Mouse (Mus musculus) thymus, postnatal 36 days (tissue): Measurements from ENCODE around the gene Ccdc186.

Experiments
- DNase-seq, 2 experiments: peaks; one replicate each; pipeline ENCODE4 v3.0.0; 2022; ENCODE audit warnings: mixed read lengths in 2 of 2

Gene Ccdc186

DNA sequence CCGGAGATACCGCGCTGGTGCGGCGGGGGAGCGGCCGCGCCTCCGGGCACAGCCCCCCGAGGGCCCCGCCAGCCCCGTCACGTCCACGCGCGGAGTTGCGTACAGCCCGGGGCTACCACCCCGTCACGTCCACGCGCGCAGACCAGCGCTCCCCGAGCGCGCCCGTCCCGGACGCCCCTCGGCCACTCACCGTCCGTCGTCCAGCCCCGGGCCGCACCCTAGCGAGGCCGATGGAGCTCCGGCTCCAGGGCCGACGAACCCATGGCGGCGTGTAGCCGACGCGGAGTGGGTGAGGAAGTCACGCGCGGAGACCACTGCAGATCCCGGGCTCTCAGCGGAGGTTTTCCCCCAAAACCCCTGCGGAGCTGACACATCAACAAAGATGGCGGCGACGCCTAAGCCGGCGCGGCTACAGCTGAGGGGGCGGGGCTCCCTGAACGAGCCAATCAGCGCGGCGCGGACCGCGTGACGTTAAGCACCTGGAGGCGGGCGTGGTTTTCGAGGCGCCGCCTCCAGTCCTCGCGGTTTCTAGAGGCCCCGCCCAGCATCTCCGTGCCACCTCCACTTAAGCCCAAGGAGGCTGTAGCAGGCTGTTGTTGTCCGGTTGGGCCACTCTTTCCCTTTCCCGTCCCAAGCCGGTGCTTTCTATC is at the start of gene Ccdc186:
TSS of gene Ccdc186 (minus strand) at position 393 of the 650 bp plus-strand sequence.
- peak; percentile 93 to 95 for DNase-seq

GRCm38 (mm10) chr19:56867701-56868100 is 45.7 kb upstream of the Ccdc186 start:
- DNase-seq, result no peak

DNA sequence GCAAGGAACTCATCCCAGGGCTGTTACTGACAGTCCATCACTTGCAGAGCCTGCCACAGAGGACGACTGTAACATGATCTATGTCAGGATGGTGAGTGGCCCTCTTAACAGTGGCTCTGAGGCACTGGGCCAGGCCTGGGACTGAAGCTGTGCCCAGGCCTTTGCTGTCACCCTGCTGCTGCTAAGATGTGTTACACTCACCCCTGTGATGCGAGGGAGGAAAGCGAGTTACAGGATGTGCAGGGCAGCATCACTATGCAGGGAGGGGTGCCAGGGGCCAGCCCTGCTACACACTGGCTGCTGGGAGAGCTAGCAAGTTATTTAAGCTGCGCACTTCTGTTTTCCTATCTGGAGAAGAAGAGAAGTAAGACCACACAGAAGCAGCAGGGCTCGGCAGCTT is 34.5 kb upstream of the Ccdc186 start:
- no peak for DNase-seq

DNA sequence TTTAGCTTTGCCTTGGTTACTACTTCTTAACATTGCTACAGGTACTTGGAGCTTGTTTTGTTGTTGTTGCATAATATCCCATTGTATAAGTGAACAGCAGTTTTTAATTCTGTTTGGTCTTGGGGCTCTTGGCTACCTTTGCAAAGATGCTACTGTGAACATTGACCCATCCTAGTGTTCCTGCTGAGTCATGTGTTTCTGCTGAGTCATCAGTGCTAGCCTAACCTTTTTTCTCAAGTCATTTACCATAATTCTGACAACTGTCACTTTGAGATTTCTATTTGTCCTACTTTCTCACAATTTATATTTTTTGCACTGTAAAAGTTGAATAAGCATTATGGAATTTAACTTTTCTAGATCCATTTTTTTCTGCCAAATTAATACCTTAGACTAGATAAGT is 30.6 kb upstream of the Ccdc186 start:
- no peak for DNase-seq

- DNase-seq, result no peak
These were observed 21.0 kb upstream of the Ccdc186 start for GRCm38 (mm10) chr19:56842974-56843373.

GRCm38 (mm10) chr19:56838942-56839706 is 17.1 kb upstream of the Ccdc186 start:
- DNase-seq, result no peak

- no peak for DNase-seq
These were observed 13.3 kb upstream of the Ccdc186 start for GRCm38 (mm10) chr19:56835340-56835739.

GRCm38 (mm10) chr19:56830163-56830562 is 8.2 kb upstream of the Ccdc186 start:
- DNase-seq, result no peak

- DNase-seq, result no peak
These were observed 7.3 kb upstream of the Ccdc186 start for GRCm38 (mm10) chr19:56829267-56829666.

DNA sequence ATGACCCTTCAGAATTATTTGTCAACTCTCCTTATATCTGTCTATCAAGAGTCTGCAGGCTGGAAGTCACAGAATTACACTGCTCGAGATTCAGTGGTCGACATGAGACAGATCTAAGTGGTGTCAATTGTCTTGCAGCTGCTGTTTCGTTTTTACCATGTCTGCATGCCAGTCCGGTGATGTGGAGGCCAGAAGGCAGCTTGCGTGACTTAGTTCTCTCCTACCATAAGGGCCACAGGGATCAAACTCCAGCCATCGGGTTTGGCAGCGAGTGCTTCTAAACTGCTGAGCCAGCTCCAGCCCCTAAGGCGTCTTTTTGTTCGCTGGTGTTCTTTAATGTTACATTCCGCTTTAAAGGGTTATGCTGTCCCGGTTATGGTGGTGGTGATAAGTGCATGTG is 6.3 kb upstream of the Ccdc186 start:
- DNase-seq, result no peak

DNA sequence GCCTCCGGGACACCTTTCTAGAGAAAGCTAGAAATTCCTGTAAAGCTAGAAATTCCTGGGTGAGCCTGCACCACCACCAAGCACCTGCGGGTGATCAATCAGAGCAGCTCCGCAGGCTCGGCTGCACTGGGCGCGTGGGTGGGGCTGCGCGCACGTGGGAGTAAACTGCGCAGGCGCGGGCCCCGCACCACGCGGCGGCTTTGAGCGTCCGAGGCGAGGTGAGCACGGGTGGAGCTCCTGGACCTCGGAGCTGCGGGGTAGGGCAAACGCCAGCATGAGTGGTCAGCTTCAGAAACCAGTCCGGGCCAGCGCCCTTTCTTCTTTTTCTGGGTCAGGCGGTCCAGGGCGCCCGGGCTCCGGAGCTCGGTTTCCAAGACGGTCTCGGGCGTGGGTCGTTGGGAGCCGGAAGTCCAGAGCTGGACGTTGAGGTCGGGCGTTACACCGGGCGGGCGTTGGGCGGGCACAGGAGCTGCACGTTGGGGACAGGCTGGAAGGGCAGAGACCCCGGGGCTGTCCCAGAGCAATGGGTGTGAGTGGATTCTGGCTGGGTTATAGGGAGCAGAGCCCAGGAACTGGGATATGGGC is 4.1 kb upstream of the Ccdc186 start, which contains the start of gene Tdrd1:
TSS of gene Tdrd1 (plus strand) at position 163 of the 585 bp plus-strand sequence.
- DNase-seq, result no peak

DNA sequence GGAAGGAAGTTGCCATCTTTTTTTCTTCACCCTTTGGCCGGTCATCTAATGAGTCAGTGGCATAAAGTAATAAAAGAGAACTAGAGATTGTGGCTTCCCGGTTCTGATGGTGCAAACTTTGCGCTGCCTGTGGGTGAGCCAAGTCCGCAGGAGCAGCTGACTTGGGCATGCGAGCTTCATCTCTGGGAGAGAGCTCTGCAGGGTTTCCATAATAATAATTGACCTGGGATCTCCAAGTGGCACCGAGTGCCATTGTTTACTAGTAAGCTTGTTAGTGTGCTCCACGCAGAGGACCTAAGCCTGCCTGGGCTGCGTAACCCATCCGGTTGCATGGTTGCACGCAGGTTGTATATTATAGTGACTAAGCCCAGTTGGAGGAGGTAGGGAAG is 452 bp upstream of the Ccdc186 start:
- no peak for DNase-seq

DNA sequence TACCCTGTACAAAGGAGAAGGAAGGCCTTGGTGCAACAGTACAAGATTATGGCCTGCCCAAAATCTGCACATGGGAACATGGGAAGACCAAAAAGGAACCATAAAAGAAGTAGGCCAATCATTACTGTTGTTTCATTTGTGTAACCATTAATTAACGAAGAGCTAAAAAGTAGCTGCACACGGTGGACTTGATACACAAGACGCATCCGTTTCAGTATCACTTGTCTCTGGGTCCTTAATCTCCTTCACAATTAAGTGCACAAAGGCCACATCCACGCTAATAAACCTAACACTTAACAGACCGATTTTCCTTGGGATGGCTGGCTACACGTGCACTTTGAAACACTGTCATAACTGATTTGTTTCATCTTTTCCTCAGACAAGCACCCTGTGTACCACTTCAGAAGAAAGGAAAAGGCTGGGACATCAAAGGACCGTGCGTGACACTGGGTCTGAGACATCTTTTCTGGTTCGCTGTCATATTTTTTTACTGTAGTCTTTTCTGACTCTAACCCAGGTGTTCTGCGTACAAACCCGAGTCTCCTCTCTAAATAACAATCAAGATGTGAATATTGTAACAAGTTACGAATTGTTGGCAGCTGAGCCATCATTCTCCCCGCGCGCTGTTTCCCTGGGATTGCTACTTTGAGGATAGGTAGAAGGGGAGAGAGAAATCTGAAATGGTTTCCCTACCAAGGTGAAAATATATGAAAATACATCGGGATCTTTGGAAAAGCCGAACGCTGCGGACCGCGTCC is 771 bp downstream of the Ccdc186 start:
- DNase-seq, result peak; percentile 25 to 26

- DNase-seq, result no peak
These were observed 4.0 kb downstream of the Ccdc186 start for GRCm38 (mm10) chr19:56817851-56818526.

- no peak for DNase-seq
These were observed 8.6 kb downstream of the Ccdc186 start for GRCm38 (mm10) chr19:56813360-56813759.

GRCm38 (mm10) chr19:56811590-56811989 is 10.4 kb downstream of the Ccdc186 start:
- no peak for DNase-seq

GRCm38 (mm10) chr19:56810641-56811146 is 11.3 kb downstream of the Ccdc186 start:
- no peak for DNase-seq

DNA sequence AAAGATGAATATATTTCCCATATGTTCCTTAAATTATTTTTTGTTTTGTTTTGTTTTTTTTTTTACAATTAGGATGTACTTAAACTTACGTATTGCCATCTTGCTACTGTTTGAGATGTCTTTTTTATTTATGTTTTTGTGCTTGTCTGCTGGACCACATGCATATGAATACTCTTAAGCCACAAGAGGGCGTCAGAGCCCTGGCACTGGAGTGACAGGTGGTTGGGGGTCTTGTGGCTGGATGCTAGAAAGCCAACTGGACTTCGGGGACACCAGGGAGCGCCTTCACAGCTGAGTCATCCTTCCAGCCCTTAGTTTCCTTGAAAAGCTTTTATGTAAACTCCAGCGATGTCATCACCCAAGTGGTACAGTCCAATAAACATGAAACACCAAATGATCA is 13.2 kb downstream of the Ccdc186 start:
- DNase-seq, result no peak

DNA sequence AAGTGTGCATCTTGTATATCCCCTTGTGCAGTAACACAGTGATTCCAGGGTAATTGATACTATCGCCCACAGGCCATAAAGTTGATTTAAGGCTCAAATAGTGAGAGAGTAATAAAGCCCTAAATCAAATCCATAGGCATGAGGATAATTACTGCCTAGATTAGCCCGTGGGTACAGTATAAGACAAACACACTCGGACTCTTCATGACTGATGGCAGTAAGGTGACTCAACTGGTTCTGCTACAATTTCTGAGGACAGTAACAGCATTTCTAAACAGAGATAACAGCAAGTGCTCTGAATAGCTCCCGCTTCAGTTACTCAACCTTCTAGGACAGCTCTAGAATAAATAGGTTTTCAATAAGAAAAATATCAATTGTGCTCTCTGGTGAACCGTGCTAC is 14.9 kb downstream of the Ccdc186 start:
- no peak for DNase-seq

GRCm38 (mm10) chr19:56805366-56805765 is 16.6 kb downstream of the Ccdc186 start:
- DNase-seq, result peak in 1 of 2 experiments; percentile 9

DNA sequence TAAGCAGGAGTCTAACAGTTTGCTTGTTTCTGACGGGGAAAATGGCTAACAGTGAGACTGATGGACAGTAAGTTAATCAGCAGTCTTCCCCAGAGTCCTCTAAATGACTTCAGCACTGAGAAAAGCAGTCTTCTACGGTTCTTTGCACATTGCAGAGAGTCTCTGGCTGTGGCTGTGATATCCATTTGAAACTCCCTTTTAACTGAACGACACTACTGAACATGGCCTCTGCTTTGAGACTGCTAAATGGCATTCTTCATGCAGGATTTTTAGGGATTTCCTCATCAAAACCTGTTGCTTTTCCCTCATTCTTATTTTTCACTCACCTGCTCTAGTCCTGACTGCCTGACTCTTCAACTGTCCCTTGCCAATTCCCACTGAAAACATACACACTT is 19.6 kb downstream of the Ccdc186 start:
- DNase-seq, result no peak

- no peak for DNase-seq
These were observed 20.2 kb downstream of the Ccdc186 start for GRCm38 (mm10) chr19:56801656-56802351.
